Mouse (Mus musculus): ENCODE results near the gene Wwc2. TPM values are rescaled to one million over a fixed set of nuclear protein-coding genes. Genes with fewer than 3 reads are reported as not detected.

Gene Wwc2
- polyA plus RNA-seq, 1 experiment from 2014 or later = 6.6 TPM

DNA sequence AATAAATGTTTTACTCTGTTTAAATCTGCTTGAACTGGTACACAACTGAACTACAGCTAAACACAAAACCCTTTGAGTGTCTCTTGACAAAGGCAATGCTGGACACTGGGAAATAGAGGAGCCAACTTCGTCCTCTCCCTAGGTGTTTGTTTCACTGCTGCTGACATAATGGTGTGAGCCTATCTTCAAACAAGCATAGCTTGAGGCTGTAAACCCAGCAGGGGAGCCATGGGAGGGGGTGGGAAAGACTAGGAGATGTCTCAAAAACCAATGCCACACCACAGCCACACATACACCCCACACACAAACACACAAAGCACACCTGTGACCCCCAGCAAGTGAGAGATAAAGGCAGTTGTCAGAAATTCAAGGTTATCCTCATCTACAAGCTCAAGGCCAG is 6.0 kb upstream of the Wwc2 start:
- Histone ChIP-seq H3K4me3 (replicated peaks; ENCODE audit: low read depth, low read length) (no peak overlapping the region), H3K27me3 (ENCODE audit: control insufficient read depth, insufficient read depth, low read length) (no peaks in the 10 kb centered on the region), H3K4me2 (ENCODE audit: low read length) (no peak overlapping the region), H3K36me3 (ENCODE audit: control insufficient read depth, insufficient read depth, low read length) (no peaks in the 10 kb centered on the region), H3K4me1 (ENCODE audit: control insufficient read depth, insufficient read depth, low read length) (no peaks in the 10 kb centered on the region), H3K27ac (replicated peaks; ENCODE audit: low read depth, low read length) (no peak overlapping the region), H3K9ac (replicated peaks; ENCODE audit: low read length) (no peak overlapping the region), H3K9me3 (ENCODE audit: control insufficient read depth, low read length) (no peaks in the 10 kb centered on the region)
- ATAC-seq (ENCODE audit: low FRiP score, low TSS enrichment) (no peak), DNase-seq (no peak)
- WGBS = 43% methylated on average over 1 of the region's 1 CpGs

GRCm38 (mm10) chr8:47996126-47996525 is 5.4 kb upstream of the Wwc2 start:
- H3K4me3 ChIP-seq (replicated peaks; ENCODE audit: low read depth, low read length) = no peak overlapping the region
- H3K9ac ChIP-seq (replicated peaks; ENCODE audit: low read length) = no peak overlapping the region
- 83% methylated on average over 3 of the region's 3 CpGs for WGBS
- H3K4me1 ChIP-seq (ENCODE audit: control insufficient read depth, insufficient read depth, low read length) = 0 out of 2 replicates have a peak, but pooled peaks cover under 1% of the 10 kb centered on the region
- H3K4me2 ChIP-seq (ENCODE audit: low read length) = no peak overlapping the region
- H3K27ac ChIP-seq (replicated peaks; ENCODE audit: low read depth, low read length) = no peak overlapping the region
- no peaks in the 10 kb centered on the region for H3K27me3 ChIP-seq (ENCODE audit: control insufficient read depth, insufficient read depth, low read length)
- no peak for ATAC-seq (ENCODE audit: low FRiP score, low TSS enrichment)
- H3K36me3 ChIP-seq (ENCODE audit: control insufficient read depth, insufficient read depth, low read length) = no peaks in the 10 kb centered on the region
- H3K9me3 ChIP-seq (ENCODE audit: control insufficient read depth, low read length) = no peaks in the 10 kb centered on the region
- DNase-seq = no peak

DNA sequence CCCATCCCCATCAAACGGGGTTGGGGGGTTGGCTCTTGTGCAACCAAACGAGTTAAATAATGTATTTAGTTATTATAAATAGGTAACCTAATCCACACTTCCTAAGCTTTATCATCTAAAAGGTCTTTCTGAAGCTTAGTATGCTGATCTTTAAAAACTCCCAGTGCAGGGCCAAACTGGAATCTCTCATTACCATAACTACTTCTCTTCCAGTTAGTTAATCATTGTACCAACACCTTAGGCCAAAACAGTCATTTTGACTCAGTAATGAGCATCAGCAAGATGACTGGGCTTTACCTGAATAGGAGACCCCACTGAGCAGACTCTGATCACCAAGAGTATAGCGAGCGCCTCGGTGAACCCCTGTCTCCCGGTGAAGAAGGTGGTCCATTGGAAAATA is 4.7 kb upstream of the Wwc2 start:
- H3K27ac ChIP-seq (replicated peaks; ENCODE audit: low read depth, low read length) = no peak overlapping the region
- H3K36me3 ChIP-seq (ENCODE audit: control insufficient read depth, insufficient read depth, low read length) = no peaks in the 10 kb centered on the region
- H3K4me3 ChIP-seq (replicated peaks; ENCODE audit: low read depth, low read length) = no peak overlapping the region
- 89% methylated on average over 6 of the region's 6 CpGs for WGBS
- DNase-seq (no peak), ATAC-seq (ENCODE audit: low FRiP score, low TSS enrichment) (no peak)
- H3K9me3 ChIP-seq (ENCODE audit: control insufficient read depth, low read length) = no peaks in the 10 kb centered on the region
- no peak overlapping the region for H3K9ac ChIP-seq (replicated peaks; ENCODE audit: low read length)
- H3K4me1 ChIP-seq (ENCODE audit: control insufficient read depth, insufficient read depth, low read length) = 0 out of 2 replicates have a peak, but pooled peaks cover 2% of the 10 kb centered on the region
- no peaks in the 10 kb centered on the region for H3K27me3 ChIP-seq (ENCODE audit: control insufficient read depth, insufficient read depth, low read length)
- H3K4me2 ChIP-seq (ENCODE audit: low read length) = no peak overlapping the region

DNA sequence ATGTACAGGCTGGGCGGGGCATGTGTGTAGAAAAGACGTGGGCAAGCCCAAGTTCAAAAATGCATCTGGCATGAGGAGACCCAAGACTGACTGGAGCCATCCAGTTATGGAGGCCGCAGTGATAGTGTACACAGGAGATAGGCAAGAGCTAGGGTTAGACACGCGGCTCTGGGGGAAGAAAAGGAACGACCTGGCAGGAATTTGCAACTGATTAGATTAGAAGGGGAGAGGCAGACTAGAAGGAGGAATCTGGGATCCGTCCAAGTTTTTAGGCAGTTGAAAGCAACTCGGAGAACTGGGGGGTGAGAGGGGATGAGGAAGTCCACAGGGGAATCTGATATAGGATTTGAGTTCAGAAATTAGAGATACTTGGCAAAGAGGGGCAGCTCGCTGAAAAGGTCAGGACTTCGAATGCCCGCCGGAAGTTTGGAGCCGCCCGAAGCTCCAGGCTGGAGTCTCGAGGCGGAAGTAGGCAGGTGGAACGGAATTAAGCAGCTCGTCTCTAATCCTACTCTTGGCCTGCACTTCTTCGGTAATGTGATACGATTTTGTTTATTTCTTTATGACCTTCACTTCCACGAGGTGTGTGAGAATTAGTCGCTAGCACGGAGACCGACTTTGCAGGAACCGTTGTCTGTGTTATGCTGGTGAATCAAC is 4.0 kb upstream of the Wwc2 start:
- Histone ChIP-seq H3K27me3 (ENCODE audit: control insufficient read depth, insufficient read depth, low read length) (no peaks in the 10 kb centered on the region), H3K9me3 (ENCODE audit: control insufficient read depth, low read length) (no peaks in the 10 kb centered on the region), H3K9ac (replicated peaks; ENCODE audit: low read length) (no peak overlapping the region), H3K4me1 (ENCODE audit: control insufficient read depth, insufficient read depth, low read length) (0 out of 2 replicates have a peak, but pooled peaks cover 2% of the 10 kb centered on the region), H3K36me3 (ENCODE audit: control insufficient read depth, insufficient read depth, low read length) (no peaks in the 10 kb centered on the region), H3K4me3 (replicated peaks; ENCODE audit: low read depth, low read length) (no peak overlapping the region), H3K4me2 (ENCODE audit: low read length) (no peak overlapping the region), H3K27ac (replicated peaks; ENCODE audit: low read depth, low read length) (no peak overlapping the region)
- ATAC-seq (ENCODE audit: low FRiP score, low TSS enrichment) (no peak), DNase-seq (no peak)
- 75% methylated on average over 25 of the region's 25 CpGs for WGBS

GRCm38 (mm10) chr8:47990386-47990772 is 345 bp downstream of the Wwc2 start:
- Histone ChIP-seq H3K36me3 (ENCODE audit: control insufficient read depth, insufficient read depth, low read length) (no peaks in the 10 kb centered on the region), H3K4me3 (replicated peaks; ENCODE audit: low read depth, low read length) (peak overlapping the region; percentile 72), H3K27me3 (ENCODE audit: control insufficient read depth, insufficient read depth, low read length) (no peaks in the 10 kb centered on the region), H3K9ac (replicated peaks; ENCODE audit: low read length) (peak overlapping the region; percentile 86), H3K4me2 (ENCODE audit: low read length) (peak overlapping the region; percentile 92), H3K9me3 (ENCODE audit: control insufficient read depth, low read length) (no peaks in the 10 kb centered on the region), H3K27ac (replicated peaks; ENCODE audit: low read depth, low read length) (peak overlapping the region; percentile 84), H3K4me1 (ENCODE audit: control insufficient read depth, insufficient read depth, low read length) (peaks cover 24% of the 10 kb centered on the region)
- WGBS = under 1% methylated on average over 41 of the region's 45 CpGs
- ATAC-seq (ENCODE audit: low FRiP score, low TSS enrichment) (peak; percentile 94), DNase-seq (peak; percentile 96)

DNA sequence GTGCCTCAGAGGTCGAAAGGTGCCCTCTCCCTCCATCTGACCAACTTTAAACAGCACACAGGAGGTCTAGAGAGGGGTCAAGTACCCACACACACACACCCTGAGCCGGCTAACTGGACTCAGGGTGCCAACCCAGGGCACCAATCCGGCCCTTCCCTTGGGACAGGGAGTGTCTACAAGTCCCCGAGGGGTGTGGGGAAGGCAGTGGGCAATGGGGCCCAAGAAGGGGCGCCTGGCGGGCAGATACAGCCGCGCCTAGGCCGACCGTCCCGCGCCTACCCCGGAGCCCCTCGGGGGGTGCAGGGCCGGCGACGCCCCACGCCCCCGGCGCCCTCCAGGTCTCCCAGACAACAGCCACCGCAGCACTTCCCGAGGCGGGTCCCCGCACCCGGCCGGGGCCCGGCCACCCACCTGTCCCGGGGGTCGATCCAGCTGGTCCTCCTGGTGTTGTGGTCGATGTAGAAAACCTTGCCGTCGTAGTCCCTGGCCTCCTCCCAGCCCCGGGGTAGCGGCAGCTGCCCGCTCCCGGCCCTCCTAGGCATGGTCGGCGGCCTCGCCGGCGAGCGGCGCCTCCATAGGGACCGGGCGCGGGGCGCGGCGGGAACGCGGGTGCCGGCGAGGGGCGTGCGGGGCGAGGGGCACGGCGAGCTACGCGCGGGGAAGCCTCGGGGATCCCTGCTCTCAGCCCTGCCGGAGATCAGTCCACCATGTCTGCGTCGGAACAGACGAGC is 904 bp downstream of the Wwc2 start:
- H3K4me2 ChIP-seq (ENCODE audit: low read length) = peak overlapping the region; percentile 92
- peaks cover 28% of the 10 kb centered on the region for H3K4me1 ChIP-seq (ENCODE audit: control insufficient read depth, insufficient read depth, low read length)
- ATAC-seq (ENCODE audit: low FRiP score, low TSS enrichment) = no peak; the same call in none of the 2 replicates
- H3K27me3 ChIP-seq (ENCODE audit: control insufficient read depth, insufficient read depth, low read length) = no peaks in the 10 kb centered on the region
- peak overlapping the region; percentile 86 for H3K9ac ChIP-seq (replicated peaks; ENCODE audit: low read length)
- under 1% methylated on average over 66 of the region's 66 CpGs for WGBS
- DNase-seq = peak; percentile 63
- no peaks in the 10 kb centered on the region for H3K36me3 ChIP-seq (ENCODE audit: control insufficient read depth, insufficient read depth, low read length)
- H3K4me3 ChIP-seq (replicated peaks; ENCODE audit: low read depth, low read length) = peak overlapping the region; percentile 72
- H3K27ac ChIP-seq (replicated peaks; ENCODE audit: low read depth, low read length) = peak overlapping the region; percentile 84
- no peaks in the 10 kb centered on the region for H3K9me3 ChIP-seq (ENCODE audit: control insufficient read depth, low read length)

- Histone ChIP-seq H3K4me2 (ENCODE audit: low read length) (peak overlapping the region; percentile 92), H3K27ac (replicated peaks; ENCODE audit: low read depth, low read length) (no peak overlapping the region), H3K9me3 (ENCODE audit: control insufficient read depth, low read length) (no peaks in the 10 kb centered on the region), H3K36me3 (ENCODE audit: control insufficient read depth, insufficient read depth, low read length) (no peaks in the 10 kb centered on the region), H3K9ac (replicated peaks; ENCODE audit: low read length) (peak overlapping the region; percentile 86; the same call in 1 of the 2 replicates), H3K27me3 (ENCODE audit: control insufficient read depth, insufficient read depth, low read length) (no peaks in the 10 kb centered on the region), H3K4me1 (ENCODE audit: control insufficient read depth, insufficient read depth, low read length) (peaks cover 28% of the 10 kb centered on the region), H3K4me3 (replicated peaks; ENCODE audit: low read depth, low read length) (peak overlapping the region; percentile 72)
- ATAC-seq (ENCODE audit: low FRiP score, low TSS enrichment) (no peak), DNase-seq (no peak)
- WGBS = 23% methylated on average over 8 of the region's 8 CpGs
These were observed 1.5 kb downstream of the Wwc2 start for GRCm38 (mm10) chr8:47989211-47989610.

GRCm38 (mm10) chr8:47988111-47988510 is 2.6 kb downstream of the Wwc2 start:
- no peak overlapping the region for H3K27ac ChIP-seq (replicated peaks; ENCODE audit: low read depth, low read length)
- no peak overlapping the region for H3K4me2 ChIP-seq (ENCODE audit: low read length)
- H3K9me3 ChIP-seq (ENCODE audit: control insufficient read depth, low read length) = no peaks in the 10 kb centered on the region
- no peaks in the 10 kb centered on the region for H3K27me3 ChIP-seq (ENCODE audit: control insufficient read depth, insufficient read depth, low read length)
- peaks cover 28% of the 10 kb centered on the region for H3K4me1 ChIP-seq (ENCODE audit: control insufficient read depth, insufficient read depth, low read length)
- DNase-seq (no peak), ATAC-seq (ENCODE audit: low FRiP score, low TSS enrichment) (no peak)
- H3K4me3 ChIP-seq (replicated peaks; ENCODE audit: low read depth, low read length) = no peak overlapping the region
- H3K36me3 ChIP-seq (ENCODE audit: control insufficient read depth, insufficient read depth, low read length) = no peaks in the 10 kb centered on the region
- WGBS = 88% methylated on average over 15 of the region's 15 CpGs
- no peak overlapping the region for H3K9ac ChIP-seq (replicated peaks; ENCODE audit: low read length)

DNA sequence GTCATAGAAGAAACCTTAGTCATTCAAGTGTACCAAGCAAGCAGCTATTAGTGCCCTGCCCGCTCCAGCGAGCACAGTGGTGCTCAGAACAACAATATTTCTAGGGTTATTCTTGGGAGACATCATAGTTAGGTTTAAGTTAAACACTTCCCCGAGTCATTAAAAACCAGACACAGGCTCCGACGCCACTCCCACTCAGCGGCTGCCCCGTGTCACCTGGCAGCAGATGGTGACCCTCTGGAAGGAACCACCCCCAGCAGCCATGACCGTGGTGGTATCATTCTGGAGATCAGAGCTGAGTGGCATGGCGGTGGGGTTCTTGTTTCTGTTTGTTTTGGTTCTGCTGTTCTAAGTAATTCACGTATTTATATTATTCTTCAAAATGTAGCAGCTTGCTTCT is 5.1 kb downstream of the Wwc2 start:
- no peak overlapping the region for H3K9ac ChIP-seq (replicated peaks; ENCODE audit: low read length)
- WGBS = 57% methylated on average over 10 of the region's 10 CpGs
- H3K27me3 ChIP-seq (ENCODE audit: control insufficient read depth, insufficient read depth, low read length) = no peaks in the 10 kb centered on the region
- no peaks in the 10 kb centered on the region for H3K36me3 ChIP-seq (ENCODE audit: control insufficient read depth, insufficient read depth, low read length)
- no peaks in the 10 kb centered on the region for H3K9me3 ChIP-seq (ENCODE audit: control insufficient read depth, low read length)
- no peak for DNase-seq
- H3K4me1 ChIP-seq (ENCODE audit: control insufficient read depth, insufficient read depth, low read length) = peaks cover 26% of the 10 kb centered on the region
- 0 out of 2 replicates have a peak overlapping the region, but pooled peaks have one; percentile 4 for H3K4me2 ChIP-seq (ENCODE audit: low read length)
- ATAC-seq (ENCODE audit: low FRiP score, low TSS enrichment) = no peak
- H3K27ac ChIP-seq (replicated peaks; ENCODE audit: low read depth, low read length) = no peak overlapping the region
- no peak overlapping the region for H3K4me3 ChIP-seq (replicated peaks; ENCODE audit: low read depth, low read length)

Data from midbrain, embryonic 14.5 days (tissue).